Mouse (Mus musculus): ENCODE data around the gene Tdp2. TPM values are rescaled to one million over a fixed set of nuclear protein-coding genes. Genes with fewer than 3 reads are reported as not detected.
"Not testable (repeated sequence)": the region's sequence is repeated elsewhere in the genome, so short reads cannot be mapped to it uniquely, and the experiment has no call there.

The Tdp2 gene
- total and polyA plus RNA-seq, 3 experiments: 33.1 to 45.3 TPM; not detected in 1

DNA sequence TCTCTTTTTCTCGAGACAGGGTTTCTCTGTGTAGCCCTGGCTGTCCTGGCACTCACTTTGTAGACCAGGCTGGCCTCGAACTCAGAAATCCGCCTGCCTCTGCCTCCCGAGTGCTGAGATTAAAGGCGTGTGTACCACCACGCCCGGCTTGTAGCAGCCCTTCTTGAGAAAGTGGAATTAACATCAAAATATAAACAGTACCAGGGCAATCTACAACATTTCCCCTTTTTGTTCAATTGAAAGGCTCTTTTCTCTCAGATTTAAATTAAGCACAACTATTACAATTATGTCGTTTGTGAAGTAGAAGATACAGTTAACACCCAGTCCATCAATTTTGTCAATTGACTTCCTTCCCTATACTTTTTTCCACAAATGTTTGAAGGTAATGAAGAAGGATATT, 6.3 kb downstream of the Tdp2 start:
- not testable (repeated sequence) for H3K4me1 ChIP-seq (ENCODE audit: control insufficient read depth in 1 of 2, insufficient read depth in 2 of 2, low read length in 2 of 2)

DNA sequence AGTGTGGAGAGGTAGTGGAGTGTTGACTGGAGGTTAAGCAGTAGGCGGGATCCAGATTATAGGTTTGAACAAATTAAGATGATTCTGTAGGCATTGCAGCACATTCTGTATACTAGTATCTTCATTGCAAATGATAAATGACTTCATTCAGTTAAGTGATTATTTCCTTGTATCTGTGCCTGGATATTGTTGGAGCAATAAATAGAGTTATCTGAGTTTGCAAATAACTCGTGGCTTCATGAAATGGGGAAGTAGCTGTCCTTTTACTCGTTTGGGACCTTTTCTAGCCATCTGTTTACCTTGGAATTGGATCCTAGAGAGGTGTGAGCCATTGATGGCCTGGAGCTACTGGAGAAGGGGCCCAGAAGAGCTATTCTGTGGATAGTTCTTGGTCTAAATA, 8.4 kb downstream of the Tdp2 start:
- no peaks in the 10 kb centered on the region for H3K9me3 ChIP-seq (replicated peaks; ENCODE audit: insufficient read depth, low read length)
- H3K79me2 ChIP-seq (ENCODE audit: control insufficient read depth, insufficient read depth, low read length, poor library complexity): peaks cover 19% of the 10 kb centered on the region
- peaks cover 5 to 8% of the 10 kb centered on the region in 2 experiments; a peak in 3 of 4 replicates for H3K4me1 ChIP-seq (ENCODE audit: control insufficient read depth in 1 of 2, insufficient read depth in 2 of 2, low read length in 2 of 2)
- no peak overlapping the region for H3K9ac ChIP-seq (ENCODE audit: control insufficient read depth, low read depth, low read length, poor library complexity, severe bottlenecking)
- TF ChIP-seq CHD2 (IDR thresholded peaks at IDR 0.05; ENCODE audit: low read length): no peak
- TF ChIP-seq RCOR1 (IDR thresholded peaks at IDR 0.05; ENCODE audit: low read depth, low read length): peak; percentile 44; the same call in 1 of the 2 replicates
- no peak for TF ChIP-seq TBP (IDR thresholded peaks at IDR 0.05; ENCODE audit: low read depth, low read length)
- TF ChIP-seq MXI1 (IDR thresholded peaks at IDR 0.05; ENCODE audit: low read depth, low read length): peak; percentile 49; the same call in 1 of the 2 replicates
- no peak for TF ChIP-seq MAFK (IDR thresholded peaks at IDR 0.05; ENCODE audit: borderline replicate concordance, low read depth, low read length)
- no peak for TF ChIP-seq POLR2AphosphoS5 (IDR thresholded peaks at IDR 0.05; ENCODE audit: borderline replicate concordance, low read depth, low read length)
- TF ChIP-seq MAX (IDR thresholded peaks at IDR 0.05; ENCODE audit: low read length): 0 out of 2 replicates have a peak, but pooled peaks have one; percentile 21
- no peak for TF ChIP-seq NRF1 (IDR thresholded peaks at IDR 0.05; ENCODE audit: insufficient read depth, low read depth, low read length, poor library complexity, severe bottlenecking)
- TF ChIP-seq ZC3H11A (IDR thresholded peaks at IDR 0.05; ENCODE audit: low read depth, low read length): no peak
- peak; percentile 37; the same call in 1 of the 2 replicates for TF ChIP-seq TCF12 (IDR thresholded peaks at IDR 0.05; ENCODE audit: low read depth, low read length)
- TF ChIP-seq GATA1 (IDR thresholded peaks at IDR 0.05; ENCODE audit: low read depth, low read length): no peak
- TF ChIP-seq EP300 (IDR thresholded peaks at IDR 0.05; ENCODE audit: low read depth in 1 of 2, low read length in 2 of 2): peak; percentile 55 to 68; a peak in 3 of 4 replicates
- peak; percentile 49 for TF ChIP-seq SIN3A (IDR thresholded peaks at IDR 0.05; ENCODE audit: low read length)
- TF ChIP-seq CHD1 (IDR thresholded peaks at IDR 0.05; ENCODE audit: low read depth, low read length): no peak
- TF ChIP-seq USF2 (IDR thresholded peaks at IDR 0.05; ENCODE audit: borderline replicate concordance in 1 of 2, insufficient read depth in 1 of 2, low read depth in 1 of 2, low read length in 2 of 2): no peak
- no peak for TF ChIP-seq POLR2AphosphoS2 (IDR thresholded peaks at IDR 0.05; ENCODE audit: low read length)
- TF ChIP-seq SMC3 (IDR thresholded peaks at IDR 0.05; ENCODE audit: low read depth, low read length): no peak
- TF ChIP-seq POLR2A (IDR thresholded peaks at IDR 0.05; ENCODE audit: control insufficient read depth in 1 of 2, insufficient read depth in 1 of 2, low read depth in 1 of 2, low read length in 2 of 2, poor library complexity in 1 of 2): no peak
- TF ChIP-seq KAT2A (conservative IDR thresholded peaks at IDR 0.05; ENCODE audit: low read depth, low read length): no peak
- TF ChIP-seq ELF1 (IDR thresholded peaks at IDR 0.05; ENCODE audit: low read depth, low read length): 0 out of 2 replicates have a peak, but pooled peaks have one; percentile 17
- peak; percentile 41; the same call in 1 of the 2 replicates for TF ChIP-seq ETS1 (IDR thresholded peaks at IDR 0.05; ENCODE audit: low read depth, low read length)
- peaks cover 24 to 35% of the 10 kb centered on the region in 2 experiments for H3K36me3 ChIP-seq (ENCODE audit: control insufficient read depth in 1 of 2, insufficient read depth in 2 of 2, low read length in 2 of 2)
- H3K27ac ChIP-seq (ENCODE audit: control insufficient read depth, low read depth, low read length): no peak overlapping the region
- H3K4me3 ChIP-seq (ENCODE audit: control insufficient read depth in 1 of 2, insufficient read depth in 1 of 2, low read depth in 2 of 2, low read length in 2 of 2): no peak overlapping the region
- DNase-seq (ENCODE audit: low read depth, low spot score): peak; percentile 49
- no peaks in the 10 kb centered on the region for H3K27me3 ChIP-seq (ENCODE audit: control insufficient read depth in 1 of 2, insufficient read depth in 2 of 2, low read length in 2 of 2)

More for the DNA sequence above, 6.3 kb downstream of the Tdp2 start:
- H3K79me2 ChIP-seq (ENCODE audit: control insufficient read depth, insufficient read depth, low read length, poor library complexity): peaks cover 33% of the 10 kb centered on the region
- DNase-seq (ENCODE audit: low read depth, low spot score); H3K27ac ChIP-seq (ENCODE audit: control insufficient read depth, low read depth, low read length); H3K9ac ChIP-seq (ENCODE audit: control insufficient read depth, low read depth, low read length, poor library complexity, severe bottlenecking); H3K27me3 ChIP-seq (ENCODE audit: control insufficient read depth in 1 of 2, insufficient read depth in 2 of 2, low read length in 2 of 2); H3K4me3 ChIP-seq (ENCODE audit: control insufficient read depth in 1 of 2, insufficient read depth in 1 of 2, low read depth in 2 of 2, low read length in 2 of 2); H3K9me3 ChIP-seq (replicated peaks; ENCODE audit: insufficient read depth, low read length): not testable (repeated sequence)
- peaks cover 35 to 39% of the 10 kb centered on the region in 2 experiments for H3K36me3 ChIP-seq (ENCODE audit: control insufficient read depth in 1 of 2, insufficient read depth in 2 of 2, low read length in 2 of 2)
